16 mouse cellular contexts compared by ENCODE assay signal in the genomic region with DNA sequence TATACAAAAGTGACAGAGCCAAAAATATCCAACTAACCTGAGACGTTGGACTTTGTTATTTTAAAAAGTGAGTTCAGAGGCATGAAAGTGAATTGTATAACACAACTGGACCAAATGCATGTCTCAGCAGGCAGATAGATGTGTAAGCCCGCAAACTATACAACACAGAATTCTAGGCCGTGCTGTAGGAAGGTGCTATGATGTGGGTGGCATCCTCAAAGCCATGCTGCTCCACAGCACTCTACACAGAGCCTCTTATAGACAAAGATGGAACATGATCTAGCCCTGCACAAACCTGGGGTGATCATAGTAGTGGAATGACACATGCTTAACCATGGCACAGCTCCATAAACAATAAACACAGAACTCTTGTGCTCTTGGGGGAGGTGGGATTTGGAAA.
A peak's percentile ranks its signal among the peaks of the same experiment; 100 is the strongest.
DNase-seq lines count a peak whose midpoint lies in the region; ATAC-seq lines count a peak whose summit lies in the region.
"Had no signal": no experiment of that assay in that cellular context is flagged by ENCODE, and none has a peak within 500 bp of the region (broad histone marks: within the 10 kb centered on the region; RNA-seq: fewer than 3 reads in every experiment).

No protein-coding gene starts in this region.

- peak; percentile 33 to 42 for DNase-seq in frontal cortex, adult 2 months (ENCODE audit: extremely low spot score in 1 of 2, low spot score in 1 of 2)
- no peak for DNase-seq in frontal cortex, postnatal 10 days (ENCODE audit: low spot score in 2 of 2)
- DNase-seq in right cerebral cortex, adult 18-20 months: peak; percentile 26
- DNase-seq in right cerebral cortex, postnatal 25 days: no peak
- peak; percentile 31 for DNase-seq in telencephalon, adult 2 months (ENCODE audit: low read depth, low spot score)
- DNase-seq: adrenal gland, adult 2 months; adrenal gland, postnatal 10 days; adrenal gland, postnatal 25 days; cerebellum, adult 11-12 months; cerebellum, adult 2 months; cerebellum, adult 9-10 months; cerebellum, postnatal 10 days; cerebellum, postnatal 25 days had no signal

- no peak for ATAC-seq in megakaryocyte, adult 5-6 weeks (ENCODE audit: poor library complexity, severe bottlenecking)
- ATAC-seq: forebrain, embryonic 13.5 days; forebrain, embryonic 15.5 days had no signal

Comparison
In these comparisons a context has a peak if more than half of its experiments do, and no peak if none do; other contexts are left out.
1. DNase-seq: peak in frontal cortex, adult 2 months (2 of 2), right cerebral cortex, adult 18-20 months (single experiment) and telencephalon, adult 2 months (single experiment); none in frontal cortex, postnatal 10 days (0 of 2) and right cerebral cortex, postnatal 25 days (single experiment).